Mouse (Mus musculus) liver, embryonic 14.5 days (tissue): ENCODE data around the gene Snx1.

Experiments used
- CTCF ChIP-seq: IDR thresholded peaks from 2 replicates; pipeline ENCODE4 v1.5.1; 2016; ENCODE audit warnings: antibody characterized with exemption, low read depth, control low read depth
- EP300 ChIP-seq: IDR thresholded peaks from 2 replicates; pipeline ENCODE4 v1.6.1; 2016; ENCODE audit warnings: antibody characterized with exemption, low read depth

GRCm38 (mm10) chr9:66091327-66092231, 34.8 kb downstream of the Snx1 start:
- TF ChIP-seq CTCF = no peak
- TF ChIP-seq EP300 = no peak
